Mouse (Mus musculus) lung, postnatal 0 days (tissue): ENCODE measurements around the gene Nr2c1. TPM values are rescaled to one million over a fixed set of nuclear protein-coding genes. Genes with fewer than 3 reads are reported as not detected.

ENCODE experiments used
- ATAC-seq: fragments of 200-750 bp; cut with Nextera tagmentation; 2 replicates; pipeline ENCODE4 v1.8.0; 2017; ENCODE audit warnings: moderate library complexity
- DNase-seq: peaks from one replicate; pipeline ENCODE4 v3.0.0-alpha.2; 2016; ENCODE audit warnings: low spot score
- H3K27ac ChIP-seq: fragments of 300-500 bp; sonication (generic); 2 replicates; pipeline ENCODE4 v1.5.1; 2014; ENCODE audit warnings: antibody characterized with exemption, mild to moderate bottlenecking, low read length, mixed read lengths
- H3K27me3 ChIP-seq: fragments of 300-500 bp; sonication (generic); replicated peaks from 2 replicates; pipeline ENCODE4 v1.6.1; 2014; ENCODE audit warnings: low read length, mixed read lengths; ENCODE audit not compliant: insufficient read depth
- H3K36me3 ChIP-seq: fragments of 300-500 bp; sonication (generic); 2 replicates; pipeline ENCODE4 v1.6.1; 2014; ENCODE audit warnings: low read length, mixed read lengths; ENCODE audit not compliant: insufficient read depth
- H3K4me1 ChIP-seq: fragments of 300-500 bp; sonication (generic); 2 replicates; pipeline ENCODE4 v1.6.1; 2014; ENCODE audit warnings: antibody characterized with exemption, low read depth, low read length, mixed read lengths; ENCODE audit not compliant: insufficient read depth
- H3K4me2 ChIP-seq: fragments of 300-500 bp; sonication (generic); replicated peaks from 2 replicates; pipeline ENCODE4 v1.6.1; 2014; ENCODE audit warnings: low read depth, mild to moderate bottlenecking, low read length, moderate library complexity, mixed read lengths
- H3K4me3 ChIP-seq: fragments of 300-500 bp; sonication (generic); 2 replicates; pipeline ENCODE4 v1.5.1; 2014; ENCODE audit warnings: low read depth, low read length
- H3K9ac ChIP-seq: fragments of 300-500 bp; sonication (generic); replicated peaks from 2 replicates; pipeline ENCODE4 v1.6.1; 2014; ENCODE audit warnings: low read depth, mild to moderate bottlenecking
- H3K9me3 ChIP-seq: fragments of 300-500 bp; sonication (generic); 2 replicates; pipeline ENCODE4 v1.6.1; 2016; ENCODE audit warnings: low read length, mixed read lengths
- CTCF ChIP-seq: IDR thresholded peaks from 2 replicates; pipeline ENCODE4 v1.5.1; 2016; ENCODE audit warnings: antibody characterized with exemption, mild to moderate bottlenecking
- EP300 ChIP-seq: IDR thresholded peaks from 2 replicates; pipeline ENCODE4 v1.6.1; 2016; ENCODE audit warnings: antibody characterized with exemption, mild to moderate bottlenecking, control low read depth
- WGBS: fragments of 180-500 bp; shearing (Covaris S2); extraction: QIAGEN DNeasy Blood & Tissue Kit; methylation state at CpG from one replicate; pipeline ENCODE4 v1.1.7; 2014; 5-methylcytosine and 5-hydroxymethylcytosine counted together
- polyA plus RNA-seq: library from polyadenylated mRNA; unstranded; fragments of >200 nt; fragmentation: Nextera tagmentation; extraction: Ambion mirVana; gene quantifications from 2 replicates; pipeline ENCODE4 v1.2.1, GENCODE M21; 2015

The Nr2c1 gene
- polyA plus RNA-seq, 1 experiment from 2014 or later: 5.4 TPM

GRCm38 (mm10) chr10:94120676-94121075, 27.1 kb upstream of the Nr2c1 start:
- ATAC-seq: no peak

GRCm38 (mm10) chr10:94122595-94122994, 25.2 kb upstream of the Nr2c1 start:
- DNase-seq (no peak), ATAC-seq (no peak)
- H3K4me3 ChIP-seq: no peak overlapping the region
- H3K4me2 ChIP-seq: no peak overlapping the region
- TF ChIP-seq CTCF (no peak), EP300 (no peak)
- H3K27ac ChIP-seq: no peak overlapping the region
- H3K9me3 ChIP-seq: no peaks in the 10 kb centered on the region
- 91% methylated on average over 7 of the region's 7 CpGs for WGBS
- no peaks in the 10 kb centered on the region for H3K27me3 ChIP-seq
- no peaks in the 10 kb centered on the region for H3K4me1 ChIP-seq
- no peak overlapping the region for H3K9ac ChIP-seq
- peaks cover 17% of the 10 kb centered on the region; the same call in 1 of the 2 replicates for H3K36me3 ChIP-seq

More at GRCm38 (mm10) chr10:94120676-94121075, 27.1 kb upstream of the Nr2c1 start:
- Histone ChIP-seq H3K9ac (no peak overlapping the region), H3K9me3 (no peaks in the 10 kb centered on the region), H3K36me3 (peaks cover 17% of the 10 kb centered on the region; the same call in 1 of the 2 replicates), H3K4me3 (no peak overlapping the region), H3K27ac (no peak overlapping the region), H3K4me1 (no peaks in the 10 kb centered on the region), H3K27me3 (no peaks in the 10 kb centered on the region), H3K4me2 (no peak overlapping the region)
- no peak for DNase-seq
- no peak for TF ChIP-seq CTCF
- TF ChIP-seq EP300: no peak
- 86% methylated on average over 9 of the region's 9 CpGs for WGBS

DNA sequence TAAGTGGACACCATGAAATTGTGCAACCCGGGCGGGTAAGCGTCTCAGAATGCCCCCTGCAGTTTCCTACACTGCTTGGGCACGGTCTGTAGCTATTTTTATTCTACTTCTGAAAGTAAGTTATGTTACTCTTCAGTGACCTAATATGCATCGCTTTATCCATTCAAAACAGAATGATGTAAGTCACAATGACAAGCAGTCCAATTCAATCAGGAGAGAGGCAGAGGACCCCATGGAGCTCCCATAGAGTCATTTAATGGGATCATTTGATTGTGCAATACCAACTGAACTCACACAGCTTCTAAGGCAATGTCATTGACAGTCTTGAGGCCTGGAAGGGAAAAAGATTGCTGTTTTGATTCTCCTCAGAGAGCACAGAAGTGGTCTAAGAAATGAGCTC, 24.2 kb upstream of the Nr2c1 start:
- peaks cover 2% of the 10 kb centered on the region; the same call in 1 of the 2 replicates for H3K4me1 ChIP-seq
- no peak overlapping the region for H3K27ac ChIP-seq
- no peaks in the 10 kb centered on the region for H3K9me3 ChIP-seq
- no peak overlapping the region for H3K4me3 ChIP-seq
- ATAC-seq (no peak), DNase-seq (peak; percentile 22)
- no peaks in the 10 kb centered on the region for H3K27me3 ChIP-seq
- H3K4me2 ChIP-seq: no peak overlapping the region
- TF ChIP-seq EP300 (no peak), CTCF (no peak)
- no peak overlapping the region for H3K9ac ChIP-seq
- WGBS: 87% methylated on average over 5 of the region's 5 CpGs
- H3K36me3 ChIP-seq: peaks cover 17% of the 10 kb centered on the region; the same call in 1 of the 2 replicates

- H3K9me3 ChIP-seq: no peaks in the 10 kb centered on the region
- H3K4me1 ChIP-seq: peaks cover 5% of the 10 kb centered on the region; the same call in 1 of the 2 replicates
- TF ChIP-seq CTCF: peak; percentile 63
- no peak for TF ChIP-seq EP300
- DNase-seq (no peak), ATAC-seq (no peak)
- H3K9ac ChIP-seq: no peak overlapping the region
- no peak overlapping the region for H3K4me2 ChIP-seq
- H3K4me3 ChIP-seq: no peak overlapping the region
- peaks cover 17% of the 10 kb centered on the region; the same call in 1 of the 2 replicates for H3K36me3 ChIP-seq
- H3K27me3 ChIP-seq: no peaks in the 10 kb centered on the region
- H3K27ac ChIP-seq: no peak overlapping the region
- 78% methylated on average over 5 of the region's 5 CpGs for WGBS
These were observed 23.4 kb upstream of the Nr2c1 start for GRCm38 (mm10) chr10:94124376-94124775.

DNA sequence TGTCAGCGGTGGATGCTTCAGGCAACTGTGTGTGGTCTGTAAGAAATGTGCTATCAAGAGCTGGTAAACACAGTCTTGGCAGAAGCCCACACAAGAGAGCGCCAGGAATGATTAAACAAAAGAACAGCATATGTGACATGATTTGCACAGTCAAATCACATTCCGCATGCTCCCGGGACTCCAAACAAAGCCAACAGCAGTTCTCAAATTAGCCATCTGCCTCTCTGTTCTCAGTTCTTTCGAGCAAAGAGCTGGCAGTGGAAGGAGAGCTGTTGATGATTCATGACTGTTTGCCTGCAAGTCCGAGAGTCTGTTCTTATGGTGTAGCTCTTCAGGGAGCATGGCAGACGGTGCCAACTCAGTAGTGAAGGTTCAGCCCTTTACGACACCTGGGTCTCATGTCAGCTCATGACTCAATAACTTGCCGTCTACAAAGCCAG, 18.1 kb upstream of the Nr2c1 start:
- peak; percentile 59; the same call in 1 of the 2 replicates for TF ChIP-seq EP300
- TF ChIP-seq CTCF: no peak
- H3K4me2 ChIP-seq: no peak overlapping the region
- 28% methylated on average over 9 of the region's 9 CpGs for WGBS
- H3K4me3 ChIP-seq: no peak overlapping the region
- no peaks in the 10 kb centered on the region for H3K9me3 ChIP-seq
- H3K9ac ChIP-seq: no peak overlapping the region
- DNase-seq (peak; percentile 81), ATAC-seq (peak; percentile 84)
- no peaks in the 10 kb centered on the region for H3K27me3 ChIP-seq
- H3K36me3 ChIP-seq: no peaks in the 10 kb centered on the region
- 0 out of 2 replicates have a peak overlapping the region, but pooled peaks have one; percentile 16 for H3K27ac ChIP-seq
- peaks cover 5% of the 10 kb centered on the region; the same call in 1 of the 2 replicates for H3K4me1 ChIP-seq

DNA sequence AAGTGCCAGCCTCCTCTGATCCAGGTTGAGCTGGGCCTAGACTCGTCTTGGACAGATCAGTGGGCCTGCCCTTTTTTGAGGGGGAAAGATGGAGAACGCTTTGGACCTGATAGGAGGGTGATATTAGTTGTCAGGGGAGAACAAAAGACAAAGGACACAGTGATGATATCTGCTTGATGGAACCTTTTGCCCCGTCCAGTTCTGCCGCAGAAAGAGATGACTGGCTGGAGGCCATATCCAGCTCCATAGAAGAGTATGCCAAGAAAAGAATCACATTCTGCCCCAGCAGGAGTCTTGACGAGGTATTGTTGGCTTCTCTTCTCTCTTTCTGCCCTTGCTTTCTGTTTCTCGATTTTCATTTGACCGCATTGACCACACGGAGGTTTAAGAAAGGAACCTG, 14.7 kb upstream of the Nr2c1 start:
- Histone ChIP-seq H3K36me3 (no peaks in the 10 kb centered on the region; the same call in 1 of the 2 replicates), H3K9me3 (no peaks in the 10 kb centered on the region), H3K4me1 (peaks cover 5% of the 10 kb centered on the region; the same call in 1 of the 2 replicates), H3K27ac (no peak overlapping the region), H3K4me2 (no peak overlapping the region), H3K9ac (no peak overlapping the region), H3K4me3 (no peak overlapping the region), H3K27me3 (no peaks in the 10 kb centered on the region)
- WGBS: 67% methylated on average over 8 of the region's 8 CpGs
- TF ChIP-seq CTCF: no peak
- TF ChIP-seq EP300: no peak
- no peak for ATAC-seq
- DNase-seq: no peak
